Mouse (Mus musculus) small intestine, adult 2 months (tissue): Measurements from ENCODE around the gene Tulp2.

Experiments used
- CTCF ChIP-seq: fragments of 200-500 bp; IDR thresholded peaks from 2 replicates; pipeline ENCODE4 v1.5.1; 2012; ENCODE audit warnings: low read depth, mild to moderate bottlenecking, control low read depth, inconsistent platforms, low read length, moderate library complexity, mixed read lengths; ENCODE audit not compliant: insufficient replicate concordance, insufficient read length; ENCODE audit errors: extremely low read depth
- POLR2A ChIP-seq: fragments of 200-500 bp; IDR thresholded peaks from 2 replicates; pipeline ENCODE4 v1.6.1; 2012; ENCODE audit warnings: low read depth, mild to moderate bottlenecking, control low read depth, inconsistent platforms, low read length, moderate library complexity

GRCm38 (mm10) chr7:45475291-45475969 lies 6.2 kb upstream of the Tulp2 start:
- no peak for TF ChIP-seq POLR2A
- TF ChIP-seq CTCF, result no peak
